12 mouse cellular contexts compared by ENCODE assay signal in the genomic region with DNA sequence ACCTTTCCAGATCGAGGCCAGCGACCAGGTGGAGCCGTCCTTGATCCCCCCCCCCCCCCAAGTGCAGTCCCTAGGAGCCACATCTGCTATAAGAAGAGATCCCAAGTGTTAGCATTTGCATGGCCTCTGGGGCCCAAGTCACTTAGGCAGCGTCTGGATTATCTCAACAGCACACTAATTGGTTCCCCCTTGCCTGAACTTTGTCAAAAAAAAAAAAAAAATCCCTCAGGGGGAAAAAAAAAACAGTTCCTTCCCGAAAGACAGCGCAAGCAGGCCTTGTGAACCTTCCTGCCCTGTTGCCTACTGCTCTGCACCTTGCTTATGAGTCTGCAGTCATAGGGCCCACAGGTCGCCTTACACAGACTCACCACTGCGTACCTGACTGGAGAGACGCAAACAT.
"Had no signal": no experiment of that assay in that cellular context is flagged by ENCODE, and none has a peak within 500 bp of the region (broad histone marks: within the 10 kb centered on the region; RNA-seq: fewer than 3 reads in every experiment).

No protein-coding gene starts in this region.

- H3K9ac ChIP-seq: kidney, embryonic 15.5 days; limb, embryonic 13.5 days; liver, embryonic 15.5 days; lung, embryonic 14.5 days; midbrain, embryonic 12.5 days; stomach, embryonic 15.5 days had no signal

- H3K36me3 ChIP-seq: liver, embryonic 15.5 days; midbrain, embryonic 12.5 days; stomach, embryonic 15.5 days had no signal

- H3K4me3 ChIP-seq: kidney, embryonic 15.5 days; limb, embryonic 13.5 days; liver, embryonic 15.5 days; midbrain, embryonic 12.5 days; stomach, embryonic 15.5 days had no signal

- H3K9me3 ChIP-seq: kidney, embryonic 15.5 days; limb, embryonic 13.5 days; liver, embryonic 15.5 days; midbrain, embryonic 12.5 days; stomach, embryonic 15.5 days had no signal

- DNase-seq: kidney, postnatal 14 days; left cerebral cortex, postnatal 4 days; lung, embryonic 14.5 days; lung, postnatal 14 days; right cerebral cortex, postnatal 14 days; thymus, adult 2 months; thymus, postnatal 25 days had no signal

- H3K27me3 ChIP-seq: kidney, embryonic 15.5 days; limb, embryonic 13.5 days; stomach, embryonic 15.5 days had no signal

- H3K27ac ChIP-seq: kidney, embryonic 15.5 days; limb, embryonic 13.5 days; liver, embryonic 15.5 days; midbrain, embryonic 12.5 days; stomach, embryonic 15.5 days had no signal

- H3K4me1 ChIP-seq: liver, embryonic 15.5 days; stomach, embryonic 15.5 days had no signal
